Mouse (Mus musculus) stomach, embryonic 15.5 days (tissue): ENCODE data around the gene 1700037C18Rik. TPM values are rescaled to one million over a fixed set of nuclear protein-coding genes. Genes with fewer than 3 reads are reported as not detected.

Experiments
- ATAC-seq: fragments of 200-750 bp; cut with Nextera tagmentation; 2 replicates; pipeline ENCODE4 v1.8.0; 2017; ENCODE audit warnings: low read depth, moderate number of reproducible peaks, moderate TSS enrichment; ENCODE audit not compliant: insufficient read depth, low FRiP score
- H3K27ac ChIP-seq: fragments of 300-500 bp; sonication (generic); 2 replicates; pipeline ENCODE4 v1.5.1; 2015; ENCODE audit warnings: mild to moderate bottlenecking, inconsistent platforms
- H3K27me3 ChIP-seq: fragments of 300-500 bp; sonication (generic); replicated peaks from 2 replicates; pipeline ENCODE4 v1.6.1; 2015; ENCODE audit warnings: inconsistent platforms
- H3K36me3 ChIP-seq: fragments of 300-500 bp; sonication (generic); 2 replicates; pipeline ENCODE4 v1.6.1; 2015; ENCODE audit warnings: inconsistent platforms
- H3K4me1 ChIP-seq: fragments of 300-500 bp; sonication (generic); 2 replicates; pipeline ENCODE4 v1.6.1; 2015; ENCODE audit warnings: inconsistent platforms
- H3K4me2 ChIP-seq: fragments of 300-500 bp; sonication (generic); 2 replicates; pipeline ENCODE4 v1.6.1; 2015; ENCODE audit warnings: mild to moderate bottlenecking, inconsistent platforms
- H3K4me3 ChIP-seq: fragments of 300-500 bp; sonication (generic); replicated peaks from 2 replicates; pipeline ENCODE4 v1.5.1; 2015; ENCODE audit warnings: inconsistent platforms
- H3K9ac ChIP-seq: fragments of 300-500 bp; sonication (generic); 2 replicates; pipeline ENCODE4 v1.6.1; 2015; ENCODE audit warnings: inconsistent platforms
- H3K9me3 ChIP-seq: fragments of 300-500 bp; sonication (generic); 2 replicates; pipeline ENCODE4 v1.6.1; 2016; ENCODE audit warnings: inconsistent platforms
- WGBS: fragments of 180-500 bp; shearing (Covaris S2); methylation state at CpG from one replicate; pipeline ENCODE4 v1.1.7; 2015; 5-methylcytosine and 5-hydroxymethylcytosine counted together
- polyA plus RNA-seq: library from polyadenylated mRNA; unstranded; fragments of >200 nt; fragmentation: Nextera tagmentation; extraction: Ambion mirVana; gene quantifications from 2 replicates; pipeline ENCODE4 v1.2.1, GENCODE M21; 2015

1700037C18Rik gene
- polyA plus RNA-seq, 1 experiment from 2014 or later: 5.1 TPM

DNA sequence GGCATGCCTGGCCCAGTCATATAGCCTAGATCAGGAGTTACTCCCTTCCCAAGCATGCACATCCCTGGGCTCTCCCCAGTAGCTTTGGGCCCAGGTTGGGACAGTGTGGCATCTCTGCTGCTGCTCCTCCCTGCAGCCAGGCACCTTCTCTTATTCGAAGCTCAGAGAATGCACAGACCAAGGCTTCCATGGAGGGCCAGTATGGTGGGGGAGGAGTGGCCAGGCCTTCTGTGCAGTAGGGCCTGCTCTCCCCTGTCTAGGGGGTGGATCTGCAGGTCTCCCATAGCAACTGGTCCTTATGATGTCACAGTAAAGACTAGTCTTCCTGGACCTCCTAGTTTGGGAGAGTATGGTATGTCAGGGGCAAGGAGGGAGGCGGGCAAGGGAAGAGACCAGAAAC, 1.0 kb downstream of the 1700037C18Rik start:
- Histone ChIP-seq H3K27me3 (no peaks in the 10 kb centered on the region), H3K4me3 (no peak overlapping the region), H3K9me3 (no peaks in the 10 kb centered on the region), H3K9ac (no peak overlapping the region; the same call in 1 of the 2 replicates), H3K36me3 (peaks cover 10% of the 10 kb centered on the region; the same call in 1 of the 2 replicates), H3K4me2 (no peak overlapping the region), H3K27ac (no peak overlapping the region), H3K4me1 (peaks cover 9% of the 10 kb centered on the region)
- no peak for ATAC-seq
- 70% methylated on average over 2 of the region's 2 CpGs for WGBS

DNA sequence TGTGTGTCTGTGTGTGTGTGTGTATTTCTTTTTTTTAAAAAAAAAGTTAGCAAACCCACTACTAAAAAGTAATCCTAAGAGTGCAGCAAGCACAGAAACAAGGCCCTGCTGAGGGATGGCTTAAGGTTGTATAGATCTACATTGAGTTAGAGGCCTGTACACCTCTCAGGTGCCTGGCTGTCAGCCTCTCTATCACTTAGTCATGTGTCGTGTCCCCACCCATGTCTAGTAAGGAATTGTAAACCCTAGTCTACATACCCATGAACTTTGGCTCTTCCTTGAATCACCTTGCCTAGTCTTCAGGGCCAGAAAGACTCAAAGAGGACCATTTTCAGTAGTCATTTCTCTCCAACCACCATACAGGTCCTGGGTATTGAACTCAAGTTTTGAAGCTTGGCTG, 11.9 kb downstream of the 1700037C18Rik start:
- no peak overlapping the region for H3K27ac ChIP-seq
- no peaks in the 10 kb centered on the region for H3K9me3 ChIP-seq
- no peak for ATAC-seq
- WGBS: 97% methylated on average over 1 of the region's 1 CpGs
- H3K4me2 ChIP-seq: no peak overlapping the region
- no peaks in the 10 kb centered on the region for H3K4me1 ChIP-seq
- peaks cover 36% of the 10 kb centered on the region for H3K36me3 ChIP-seq
- no peaks in the 10 kb centered on the region for H3K27me3 ChIP-seq
- no peak overlapping the region for H3K4me3 ChIP-seq
- H3K9ac ChIP-seq: no peak overlapping the region

DNA sequence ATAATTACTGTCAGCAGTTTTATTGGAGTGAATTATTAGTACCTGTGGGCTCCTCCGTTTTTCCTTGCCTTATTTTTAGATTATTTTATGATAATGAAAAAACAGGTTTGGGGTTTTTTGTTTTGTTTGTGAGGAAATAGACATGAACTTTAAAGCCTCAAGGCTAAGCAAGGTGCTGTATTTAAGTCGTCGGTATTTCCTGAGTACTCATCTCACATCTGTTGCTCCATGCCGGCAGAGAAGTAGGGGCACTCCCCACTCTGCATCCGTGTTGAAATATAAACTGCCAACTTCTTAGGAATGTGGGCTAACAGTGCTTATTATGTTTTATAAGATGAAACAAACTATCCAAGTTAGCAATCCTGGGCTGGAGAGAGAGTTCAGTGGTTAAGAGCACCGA, 12.4 kb downstream of the 1700037C18Rik start:
- H3K36me3 ChIP-seq: peaks cover 32% of the 10 kb centered on the region

DNA sequence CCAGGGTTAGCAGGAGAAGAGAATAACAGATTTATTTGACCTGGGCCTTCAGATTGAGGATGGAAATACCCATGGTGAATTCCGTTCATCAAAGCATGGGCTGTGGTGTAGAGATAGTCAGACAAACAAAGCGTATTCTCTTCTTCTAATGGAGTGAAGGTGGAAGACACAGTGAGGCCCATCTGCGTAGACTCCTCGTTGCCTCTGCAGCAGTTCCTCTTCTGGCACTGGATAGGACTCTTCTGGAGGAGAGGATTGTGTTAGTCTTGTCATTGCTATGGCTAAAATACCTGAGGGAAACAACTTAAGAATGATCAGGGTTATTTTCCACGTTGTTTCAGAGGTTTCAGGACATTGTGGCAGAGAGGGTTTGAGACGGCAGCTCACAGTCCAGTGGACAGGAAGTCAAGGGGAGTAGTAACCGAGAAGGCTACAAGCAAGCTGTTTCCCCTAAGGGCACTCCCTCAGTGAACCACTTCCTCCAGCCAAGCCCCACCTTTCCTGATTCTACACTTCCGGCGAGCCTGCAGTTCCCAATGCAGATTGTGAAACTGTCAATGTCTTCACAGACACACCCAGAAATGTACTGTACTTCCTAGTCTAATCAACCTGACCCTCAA, 13.2 kb downstream of the 1700037C18Rik start:
- H3K4me3 ChIP-seq: no peak overlapping the region
- peaks cover 24% of the 10 kb centered on the region for H3K36me3 ChIP-seq
- 64% methylated on average over 9 of the region's 9 CpGs for WGBS
- H3K27me3 ChIP-seq: no peaks in the 10 kb centered on the region
- no peak overlapping the region for H3K4me2 ChIP-seq
- ATAC-seq: peak; percentile 43; the same call in 1 of the 2 replicates
- H3K9ac ChIP-seq: no peak overlapping the region
- H3K9me3 ChIP-seq: no peaks in the 10 kb centered on the region
- no peaks in the 10 kb centered on the region for H3K4me1 ChIP-seq
- peak overlapping the region; percentile 33; the same call in 1 of the 2 replicates for H3K27ac ChIP-seq

More for the DNA sequence above, 12.4 kb downstream of the 1700037C18Rik start:
- H3K27me3 ChIP-seq: no peaks in the 10 kb centered on the region
- WGBS: 85% methylated on average over 6 of the region's 6 CpGs
- ATAC-seq: no peak
- H3K9me3 ChIP-seq: no peaks in the 10 kb centered on the region
- no peak overlapping the region for H3K4me3 ChIP-seq
- H3K4me1 ChIP-seq: no peaks in the 10 kb centered on the region
- no peak overlapping the region for H3K4me2 ChIP-seq
- no peak overlapping the region for H3K27ac ChIP-seq
- no peak overlapping the region for H3K9ac ChIP-seq

DNA sequence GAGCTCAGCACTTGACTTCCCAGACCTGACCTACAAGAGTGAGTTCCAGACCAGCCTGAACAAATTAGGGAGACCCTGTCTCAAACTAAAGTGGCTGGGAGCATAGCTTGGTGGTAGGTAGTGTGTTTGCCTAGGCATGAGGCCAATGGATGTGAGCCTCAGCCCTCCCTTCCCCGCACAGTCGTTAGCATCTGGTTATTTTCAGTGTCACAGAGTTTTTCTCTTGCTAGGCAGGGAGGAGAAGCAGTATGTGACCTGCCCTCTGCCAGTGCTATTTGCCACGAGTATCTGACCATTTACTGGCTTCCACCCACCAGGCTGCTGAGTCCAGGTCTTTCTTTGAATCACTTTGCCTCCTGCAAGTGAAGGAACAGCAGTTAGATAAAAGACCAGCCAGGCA, 14.8 kb downstream of the 1700037C18Rik start:
- H3K4me2 ChIP-seq: no peak overlapping the region; the same call in 1 of the 2 replicates
- H3K4me1 ChIP-seq: no peaks in the 10 kb centered on the region
- no peak overlapping the region for H3K9ac ChIP-seq
- H3K4me3 ChIP-seq: no peak overlapping the region
- no peaks in the 10 kb centered on the region for H3K27me3 ChIP-seq
- H3K9me3 ChIP-seq: no peaks in the 10 kb centered on the region
- 52% methylated on average over 3 of the region's 3 CpGs for WGBS
- peaks cover 13% of the 10 kb centered on the region for H3K36me3 ChIP-seq
- ATAC-seq: no peak
- H3K27ac ChIP-seq: 0 out of 2 replicates have a peak overlapping the region, but pooled peaks have one; percentile 16

DNA sequence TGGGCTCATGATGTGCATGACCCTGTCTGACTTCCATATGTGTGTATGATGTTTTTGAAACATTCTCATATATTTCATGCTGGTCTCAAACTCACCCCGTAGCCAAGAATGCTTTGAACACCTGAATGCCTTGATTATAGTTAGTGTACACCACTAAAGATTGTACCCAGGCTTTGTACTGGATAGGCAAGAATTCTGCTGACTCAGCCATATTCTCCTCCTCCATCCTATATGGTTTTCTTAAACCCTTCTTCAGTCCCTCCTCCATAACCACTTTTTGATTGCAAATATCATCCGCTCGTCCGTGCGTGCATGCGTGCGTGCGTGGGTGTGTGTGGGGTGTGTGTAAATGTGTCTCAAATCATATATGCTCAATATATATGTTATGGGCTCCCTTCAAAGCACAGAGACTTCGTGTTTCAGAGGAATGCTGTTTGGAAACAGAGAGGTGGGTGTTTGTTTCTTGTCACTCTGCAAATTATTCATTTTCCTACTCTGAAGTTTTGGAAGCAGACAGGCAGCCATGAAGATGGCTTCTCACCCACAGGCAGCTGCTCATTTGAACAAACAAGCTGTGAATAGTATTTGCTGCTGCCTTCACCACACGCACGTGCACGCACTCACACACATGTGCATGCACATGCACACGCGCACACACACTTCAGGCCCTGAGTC, 16.7 kb downstream of the 1700037C18Rik start:
- H3K36me3 ChIP-seq: no peaks in the 10 kb centered on the region
- H3K4me3 ChIP-seq: no peak overlapping the region
- H3K27ac ChIP-seq: no peak overlapping the region
- no peak overlapping the region for H3K9ac ChIP-seq
- ATAC-seq: no peak
- no peaks in the 10 kb centered on the region for H3K9me3 ChIP-seq
- no peaks in the 10 kb centered on the region for H3K4me1 ChIP-seq
- H3K27me3 ChIP-seq: no peaks in the 10 kb centered on the region
- H3K4me2 ChIP-seq: no peak overlapping the region
- WGBS: 92% methylated on average over 14 of the region's 14 CpGs

DNA sequence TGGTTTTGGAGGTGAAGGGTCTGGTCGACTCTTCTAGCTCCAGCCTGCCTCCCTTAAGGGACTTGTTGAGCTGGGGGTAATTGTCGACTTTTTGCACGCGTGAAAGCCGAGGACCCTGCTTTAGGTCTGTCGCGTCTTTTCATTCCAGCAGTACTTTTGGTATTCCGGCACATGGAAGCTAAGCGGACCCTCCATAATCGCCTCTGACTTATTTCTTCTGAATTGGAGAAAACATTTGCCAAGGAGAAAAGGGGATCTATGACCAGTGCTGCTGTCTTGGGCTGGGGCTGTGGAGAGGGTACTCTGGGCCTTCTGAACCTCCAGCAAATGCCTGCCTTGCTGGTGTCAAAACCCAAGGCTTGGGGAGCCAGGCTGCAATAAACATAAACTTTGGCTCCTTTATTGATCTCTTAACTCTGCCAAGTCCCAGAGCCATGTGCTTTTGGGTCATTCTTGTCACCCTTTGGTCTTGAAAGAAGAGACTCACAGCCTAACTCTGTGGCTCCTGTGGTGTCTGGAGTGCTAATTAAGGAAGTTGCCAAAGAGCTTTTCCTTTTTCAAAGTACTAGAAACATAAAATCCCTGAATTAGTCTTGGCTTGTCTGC, 23.3 kb downstream of the 1700037C18Rik start:
- Histone ChIP-seq H3K36me3 (no peaks in the 10 kb centered on the region), H3K27ac (peak overlapping the region; percentile 94), H3K9me3 (no peaks in the 10 kb centered on the region), H3K27me3 (no peaks in the 10 kb centered on the region), H3K4me1 (peaks cover 11% of the 10 kb centered on the region), H3K9ac (peak overlapping the region; percentile 95), H3K4me3 (peak overlapping the region; percentile 94), H3K4me2 (peak overlapping the region; percentile 76)
- no peak for ATAC-seq
- WGBS: 4% methylated on average over 10 of the region's 10 CpGs

DNA sequence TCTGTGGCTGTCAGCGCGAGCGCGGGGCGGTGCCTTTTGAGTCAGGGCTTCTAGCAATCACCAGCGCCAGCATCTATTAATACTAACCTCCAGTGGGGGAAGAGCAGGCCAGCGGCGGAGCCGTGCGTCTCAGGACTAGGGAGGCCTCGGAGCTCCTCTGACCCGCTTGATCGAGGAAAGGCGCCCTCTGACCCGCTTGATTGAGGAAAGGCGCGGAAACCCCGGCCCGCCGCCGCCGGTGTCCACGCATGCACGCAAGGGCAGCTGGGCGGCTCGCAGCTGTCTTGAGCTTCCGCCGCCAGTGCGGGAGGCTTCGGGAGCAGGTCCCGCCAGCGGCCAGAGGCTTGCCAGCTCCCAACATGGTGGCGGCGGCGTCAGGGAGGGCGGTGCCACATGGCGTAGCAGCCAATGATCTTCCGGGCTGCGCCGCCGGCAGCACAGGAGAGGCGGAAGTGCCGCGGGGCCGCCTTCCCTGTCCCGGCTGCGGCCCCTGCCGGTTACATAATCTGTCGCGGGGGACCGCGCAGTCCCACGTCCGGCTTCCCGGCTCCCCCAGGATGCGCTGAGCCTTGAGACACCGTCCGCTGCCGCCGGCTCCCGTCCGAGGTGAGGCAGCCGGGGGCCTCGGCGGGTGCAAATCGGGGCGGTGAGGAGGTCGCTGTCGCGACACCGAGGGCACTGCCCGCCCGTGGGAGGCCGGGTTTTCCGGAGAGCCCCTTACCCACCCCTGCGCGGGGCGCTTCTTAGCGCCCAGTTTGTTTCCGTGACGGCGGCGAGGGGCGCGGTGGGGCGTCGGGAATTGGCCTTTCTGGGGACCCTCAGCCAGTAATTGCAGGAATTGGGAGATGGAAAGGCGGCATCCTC, 24.1 kb downstream of the 1700037C18Rik start, which contains the start of the genes Zfp597 and Gm20695:
Zfp597 (minus strand) TSS at position 361 of the 864 bp plus-strand sequence.
Gm20695 (plus strand) TSS at position 448 of the 864 bp plus-strand sequence.
- H3K36me3 ChIP-seq: no peaks in the 10 kb centered on the region
- H3K4me1 ChIP-seq: peaks cover 11% of the 10 kb centered on the region
- peak within 1 kb of the TSS; percentile 95 for H3K9ac ChIP-seq
- H3K4me2 ChIP-seq: peak within 1 kb of the TSS; percentile 76
- peak; percentile 99 for ATAC-seq
- no peaks in the 10 kb centered on the region for H3K27me3 ChIP-seq
- no peaks in the 10 kb centered on the region for H3K9me3 ChIP-seq
- WGBS: under 1% methylated on average over 87 of the region's 88 CpGs
- peak within 1 kb of the TSS; percentile 94 for H3K27ac ChIP-seq
- peak within 1 kb of the TSS; percentile 94 for H3K4me3 ChIP-seq

DNA sequence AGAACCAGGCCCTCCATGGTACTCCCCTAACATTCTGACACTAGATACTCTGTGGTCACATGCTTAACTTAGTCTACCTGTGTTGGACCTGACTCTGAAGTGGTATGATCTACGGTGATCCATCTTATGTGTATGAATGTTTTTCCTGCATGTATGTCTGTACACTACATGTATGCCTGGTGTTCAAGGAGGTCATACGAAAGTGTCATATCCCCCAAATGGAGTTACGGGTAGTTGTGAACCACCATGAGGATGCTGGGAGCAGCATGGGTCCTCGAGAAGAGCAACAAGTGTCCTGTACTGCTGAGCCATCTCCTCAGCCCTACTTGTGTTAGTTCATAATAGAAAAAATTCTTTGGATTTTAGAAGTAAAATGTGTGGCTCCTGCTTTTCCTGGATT, 32.1 kb downstream of the 1700037C18Rik start:
- Histone ChIP-seq H3K9ac (no peak overlapping the region), H3K27me3 (no peaks in the 10 kb centered on the region), H3K4me1 (0 out of 2 replicates have a peak, but pooled peaks cover 6% of the 10 kb centered on the region), H3K36me3 (0 out of 2 replicates have a peak, but pooled peaks cover 8% of the 10 kb centered on the region), H3K4me2 (no peak overlapping the region), H3K9me3 (no peaks in the 10 kb centered on the region), H3K27ac (no peak overlapping the region), H3K4me3 (no peak overlapping the region)
- WGBS: 93% methylated on average over 4 of the region's 4 CpGs
- no peak for ATAC-seq

DNA sequence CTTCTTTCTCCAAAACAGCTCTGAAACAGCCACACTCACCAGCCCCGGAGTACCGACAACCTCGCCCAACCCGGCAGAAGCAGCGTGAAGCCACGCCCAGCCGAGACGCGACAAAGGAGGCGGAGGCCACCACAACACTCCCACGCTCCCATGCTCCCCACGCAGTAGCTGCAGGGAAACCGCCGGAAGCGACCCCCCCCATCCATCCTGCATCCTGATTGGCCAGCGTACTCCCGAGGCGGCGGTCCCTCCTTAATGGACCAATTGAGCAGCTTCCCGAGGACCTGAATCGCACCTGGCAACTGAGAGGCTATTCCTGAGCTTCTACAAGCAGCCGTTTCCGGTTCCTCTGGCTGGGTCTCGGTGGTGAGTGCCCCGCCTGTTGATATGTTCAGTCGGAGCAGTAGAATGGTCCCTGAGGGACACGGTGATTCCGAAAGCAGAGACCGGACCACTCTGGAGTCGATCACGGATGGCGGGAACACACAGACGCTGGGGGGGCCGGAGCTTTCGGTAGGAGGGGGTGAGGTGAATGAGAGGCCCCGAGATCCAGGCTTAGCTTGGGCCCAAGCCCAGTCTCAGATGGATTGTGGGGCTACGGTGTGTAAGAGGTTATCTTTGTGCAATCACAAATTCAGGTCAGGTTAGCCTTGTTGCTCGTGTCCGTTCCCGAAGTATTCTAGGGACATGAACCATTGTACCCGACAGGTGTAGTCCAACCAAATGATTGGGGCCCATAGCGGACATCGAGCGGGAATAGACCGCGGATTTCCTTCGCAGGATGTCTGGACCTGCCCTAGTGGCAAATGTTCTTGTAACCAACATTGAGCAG, 36.1 kb downstream of the 1700037C18Rik start, which contains the start of gene Naa60:
Naa60 (plus strand) TSS at position 160 of the 832 bp plus-strand sequence.
- 3% methylated on average over 47 of the region's 47 CpGs for WGBS
- H3K36me3 ChIP-seq: 0 out of 2 replicates have a peak, but pooled peaks cover 8% of the 10 kb centered on the region
- H3K9me3 ChIP-seq: no peaks in the 10 kb centered on the region
- H3K27me3 ChIP-seq: no peaks in the 10 kb centered on the region
- H3K27ac ChIP-seq: peak within 1 kb of the TSS; percentile 70
- H3K4me3 ChIP-seq: peak within 1 kb of the TSS; percentile 64
- H3K4me2 ChIP-seq: peak within 1 kb of the TSS; percentile 88
- peak within 1 kb of the TSS; percentile 52; the same call in 1 of the 2 replicates for H3K9ac ChIP-seq
- peak; percentile 99 for ATAC-seq
- H3K4me1 ChIP-seq: 0 out of 2 replicates have a peak, but pooled peaks cover 6% of the 10 kb centered on the region
